In the genomic region with DNA sequence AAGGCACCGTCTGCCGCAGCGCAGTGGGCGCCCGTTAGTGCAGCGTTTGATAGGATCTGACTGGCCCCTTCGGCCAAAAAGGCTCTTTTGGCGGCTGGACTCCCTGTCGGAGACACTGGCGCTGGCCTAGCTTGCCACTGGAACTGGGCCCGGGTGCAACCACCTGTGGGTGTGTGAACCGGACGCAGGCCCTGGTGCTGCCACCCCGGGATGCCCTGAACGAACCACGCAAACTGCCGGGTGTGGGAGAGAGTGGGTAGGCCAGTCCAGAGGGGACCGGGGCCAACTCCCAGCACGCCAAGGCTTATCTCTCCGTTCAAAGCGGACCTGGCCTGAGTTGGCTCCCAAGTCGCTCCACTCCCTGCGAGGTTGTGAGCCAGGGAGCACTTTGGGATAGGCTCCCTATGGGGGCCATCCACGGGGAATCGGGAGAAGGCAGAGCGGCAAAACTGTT, we compare ENCODE assay signal across 8 mouse cellular contexts. TPM values are rescaled to one million over a fixed set of nuclear protein-coding genes. Genes with fewer than 3 reads are reported as not detected.
DNase-seq lines count a peak whose midpoint lies in the region; ATAC-seq lines count a peak whose summit lies in the region.

No protein-coding gene starts in this region.

- H3K27ac ChIP-seq in embryonic facial prominence, embryonic 15.5 days (replicated peaks), result no peak overlapping the region
- no peak overlapping the region for H3K27ac ChIP-seq in hindbrain, embryonic 14.5 days
- H3K27ac ChIP-seq in liver, embryonic 16.5 days (ENCODE audit: low read length), result no peak overlapping the region

- peaks cover 22% of the 10 kb centered on the region for H3K27me3 ChIP-seq in embryonic facial prominence, embryonic 15.5 days
- peaks cover 17% of the 10 kb centered on the region; the same call in 1 of the 2 replicates for H3K27me3 ChIP-seq in hindbrain, embryonic 14.5 days (ENCODE audit: control insufficient read depth, insufficient read depth, low read length)
- H3K27me3 ChIP-seq in liver, embryonic 16.5 days (ENCODE audit: control insufficient read depth, insufficient read depth, low read depth, low read length), result peaks cover 58% of the 10 kb centered on the region

- H3K4me2 ChIP-seq in embryonic facial prominence, embryonic 15.5 days (replicated peaks), result peak overlapping the region; percentile 89
- H3K4me2 ChIP-seq in hindbrain, embryonic 14.5 days (replicated peaks), result peak overlapping the region; percentile 82
- peak overlapping the region; percentile 79 for H3K4me2 ChIP-seq in liver, embryonic 16.5 days (ENCODE audit: low read depth, low read length)

- peaks cover 46% of the 10 kb centered on the region for H3K4me1 ChIP-seq in embryonic facial prominence, embryonic 15.5 days
- peaks cover 24% of the 10 kb centered on the region for H3K4me1 ChIP-seq in hindbrain, embryonic 14.5 days (replicated peaks; ENCODE audit: control insufficient read depth, insufficient read depth, low read length)
- peaks cover 4% of the 10 kb centered on the region for H3K4me1 ChIP-seq in liver, embryonic 16.5 days (ENCODE audit: control insufficient read depth, low read depth, low read length)

- WGBS in embryonic facial prominence, embryonic 15.5 days, result 5% methylated on average over 26 of the region's 26 CpGs
- 2% methylated on average over 26 of the region's 26 CpGs for WGBS in hindbrain, embryonic 14.5 days
- WGBS in liver, embryonic 16.5 days (ENCODE audit: insufficient replicate concordance), result 7% methylated on average over 26 of the region's 26 CpGs

- peak overlapping the region; percentile 67 for H3K4me3 ChIP-seq in embryonic facial prominence, embryonic 15.5 days (replicated peaks)
- H3K4me3 ChIP-seq in hindbrain, embryonic 14.5 days (replicated peaks; ENCODE audit: low read length), result peak overlapping the region; percentile 66
- H3K4me3 ChIP-seq in liver, embryonic 16.5 days (ENCODE audit: low read depth, low read length), result peak overlapping the region; percentile 64

- H3K9ac ChIP-seq in embryonic facial prominence, embryonic 15.5 days, result 0 out of 2 replicates have a peak overlapping the region, but pooled peaks have one; percentile 15
- H3K9ac ChIP-seq in hindbrain, embryonic 14.5 days, result peak overlapping the region; percentile 81
- 0 out of 2 replicates have a peak overlapping the region, but pooled peaks have one; percentile 0 for H3K9ac ChIP-seq in liver, embryonic 16.5 days (ENCODE audit: low read depth, low read length)

- peak; percentile 25 for DNase-seq in layer of hippocampus, adult 11-12 months (ENCODE audit: low spot score)
- DNase-seq in layer of hippocampus, postnatal 14 days (ENCODE audit: low spot score in 2 of 2), result no peak
- DNase-seq in cerebellum, adult 11-12 months, result peak; percentile 88
- DNase-seq in hindbrain, embryonic 14.5 days (ENCODE audit: low spot score), result no peak
- peak; percentile 19 for DNase-seq in right cerebral cortex, postnatal 4 days
- no peak for DNase-seq in layer of hippocampus, adult 9-11 months

- H3K36me3 ChIP-seq in embryonic facial prominence, embryonic 15.5 days, result no peaks in the 10 kb centered on the region
- no peaks in the 10 kb centered on the region for H3K36me3 ChIP-seq in hindbrain, embryonic 14.5 days (replicated peaks; ENCODE audit: control insufficient read depth, insufficient read depth)
- no peaks in the 10 kb centered on the region for H3K36me3 ChIP-seq in liver, embryonic 16.5 days (ENCODE audit: control insufficient read depth, insufficient read depth)

- ATAC-seq in embryonic facial prominence, embryonic 15.5 days (ENCODE audit: insufficient number of reproducible peaks, low FRiP score, low TSS enrichment, low read depth), result no peak
- no peak for ATAC-seq in hindbrain, embryonic 14.5 days (ENCODE audit: low FRiP score)
- ATAC-seq in liver, embryonic 16.5 days (ENCODE audit: low read depth), result no peak

- H3K9me3 ChIP-seq in embryonic facial prominence, embryonic 15.5 days (replicated peaks), result no peaks in the 10 kb centered on the region
- no peaks in the 10 kb centered on the region for H3K9me3 ChIP-seq in hindbrain, embryonic 14.5 days (ENCODE audit: control insufficient read depth, low read length)
- no peaks in the 10 kb centered on the region for H3K9me3 ChIP-seq in liver, embryonic 16.5 days (replicated peaks; ENCODE audit: control insufficient read depth, low read length)

RNA-seq across cellular contexts. Expression of a gene that starts 1.3 kb away (rescaled TPM):
- 10 to 100 TPM; 14.8 to 18.4 TPM for total RNA-seq in layer of hippocampus, postnatal 14 days (2021)
- 5.2 and 5.4 TPM in 2 replicates for polyA plus RNA-seq in embryonic facial prominence, embryonic 15.5 days (2015; fragmentation: Nextera tagmentation; extraction: Ambion mirVana)
- polyA plus RNA-seq in hindbrain, embryonic 14.5 days (2014; fragmentation: Nextera tagmentation; extraction: Ambion mirVana), result 3.8 and 4.2 TPM in 2 replicates
- polyA plus RNA-seq in liver, embryonic 16.5 days (2015; fragmentation: Nextera tagmentation; extraction: Ambion mirVana), result 1.4 and 2.0 TPM in 2 replicates

Comparison
In these comparisons a context has a peak if more than half of its experiments do, and no peak if none do; other contexts are left out.
1. DNase-seq: peak in layer of hippocampus, adult 11-12 months (single experiment), cerebellum, adult 11-12 months (single experiment) and right cerebral cortex, postnatal 4 days (single experiment); none in layer of hippocampus, postnatal 14 days (0 of 2), hindbrain, embryonic 14.5 days (single experiment) and layer of hippocampus, adult 9-11 months (single experiment).
2. H3K9ac ChIP-seq: peak in every context shown above with its lines; median percentile 81 in hindbrain, embryonic 14.5 days; 15 in embryonic facial prominence, embryonic 15.5 days; 0 in liver, embryonic 16.5 days.
3. Peak in every context shown above with its lines, with median percentiles within 50 percentile points of each other: H3K4me2 ChIP-seq and H3K4me3 ChIP-seq.